Mouse (Mus musculus) hindbrain, embryonic 15.5 days (tissue): ENCODE results near the gene BC035044. TPM values are rescaled to one million over a fixed set of nuclear protein-coding genes. Genes with fewer than 3 reads are reported as not detected.

Experiments used
- ATAC-seq: fragments of 200-750 bp; cut with Nextera tagmentation; 2 replicates; pipeline ENCODE4 v1.8.0; 2017; ENCODE audit warnings: low read depth, moderate number of reproducible peaks, moderate TSS enrichment; ENCODE audit not compliant: low FRiP score
- H3K27ac ChIP-seq: fragments of 300-500 bp; sonication (generic); replicated peaks from 2 replicates; pipeline ENCODE4 v1.5.1; 2015; ENCODE audit warnings: mild to moderate bottlenecking, inconsistent platforms
- H3K27me3 ChIP-seq: fragments of 300-500 bp; sonication (generic); 2 replicates; pipeline ENCODE4 v1.6.1; 2015; ENCODE audit warnings: control low read depth, inconsistent platforms
- H3K36me3 ChIP-seq: fragments of 300-500 bp; sonication (generic); 2 replicates; pipeline ENCODE4 v1.6.1; 2015; ENCODE audit warnings: control low read depth, inconsistent platforms
- H3K4me1 ChIP-seq: fragments of 300-500 bp; sonication (generic); replicated peaks from 2 replicates; pipeline ENCODE4 v1.6.1; 2015; ENCODE audit warnings: control low read depth, inconsistent platforms
- H3K4me2 ChIP-seq: fragments of 300-500 bp; sonication (generic); 2 replicates; pipeline ENCODE4 v1.6.1; 2015; ENCODE audit warnings: moderate library complexity, mild to moderate bottlenecking, inconsistent platforms
- H3K4me3 ChIP-seq: fragments of 300-500 bp; sonication (generic); 2 replicates; pipeline ENCODE4 v1.5.1; 2015; ENCODE audit warnings: mild to moderate bottlenecking, inconsistent platforms
- H3K9ac ChIP-seq: fragments of 300-500 bp; sonication (generic); 2 replicates; pipeline ENCODE4 v1.6.1; 2015; ENCODE audit warnings: inconsistent platforms
- H3K9me3 ChIP-seq: fragments of 300-500 bp; sonication (generic); 2 replicates; pipeline ENCODE4 v1.6.1; 2016; ENCODE audit warnings: control low read depth, inconsistent platforms
- WGBS: fragments of 180-500 bp; shearing (Covaris S2); methylation state at CpG from one replicate; pipeline ENCODE4 v1.1.7; 2015; 5-methylcytosine and 5-hydroxymethylcytosine counted together
- polyA plus RNA-seq: library from polyadenylated mRNA; unstranded; fragments of >200 nt; fragmentation: Nextera tagmentation; extraction: Ambion mirVana; gene quantifications from 2 replicates; pipeline ENCODE4 v1.2.1, GENCODE M21; 2015

Gene BC035044
- polyA plus RNA-seq, 1 experiment from 2014 or later: 0.38 TPM

DNA sequence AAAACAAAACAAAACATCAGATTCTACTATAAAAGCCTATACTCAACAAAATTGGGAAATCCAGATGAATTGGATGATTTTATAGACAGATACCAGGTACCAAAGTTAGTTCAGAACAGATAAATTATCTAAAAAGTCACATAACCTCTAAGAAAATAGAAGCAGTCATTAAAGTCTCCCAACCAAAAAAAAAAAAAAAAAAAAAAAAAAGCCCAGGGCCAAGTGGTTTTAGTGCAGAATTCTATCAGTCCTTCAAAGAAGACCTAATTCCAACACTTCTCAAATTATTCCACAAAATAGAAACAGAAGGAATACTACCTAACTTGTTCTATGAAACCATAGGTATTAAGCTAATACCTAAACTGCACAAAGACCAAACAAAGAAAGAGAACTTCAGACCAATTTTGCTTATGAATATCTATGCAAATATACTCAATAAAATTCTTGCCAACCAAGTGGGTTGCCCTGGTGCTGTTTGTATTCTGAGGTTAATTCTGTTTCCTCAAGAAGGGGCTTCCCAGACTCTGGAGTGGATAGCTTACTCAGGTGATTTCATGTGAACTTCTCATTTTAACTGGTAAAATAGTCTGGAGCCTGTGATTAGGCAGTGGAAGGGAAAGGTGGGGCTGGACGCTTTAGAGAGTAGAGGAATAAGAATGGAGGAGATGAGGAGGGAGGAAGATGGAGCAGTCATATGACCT is 18.9 kb downstream of the BC035044 start:
- 93% methylated on average over 1 of the region's 1 CpGs for WGBS
- Histone ChIP-seq H3K9ac (no peak overlapping the region), H3K9me3 (no peaks in the 10 kb centered on the region), H3K27ac (no peak overlapping the region), H3K27me3 (no peaks in the 10 kb centered on the region), H3K4me2 (no peak overlapping the region), H3K4me3 (no peak overlapping the region), H3K4me1 (no peaks in the 10 kb centered on the region), H3K36me3 (no peaks in the 10 kb centered on the region)
- no peak for ATAC-seq

DNA sequence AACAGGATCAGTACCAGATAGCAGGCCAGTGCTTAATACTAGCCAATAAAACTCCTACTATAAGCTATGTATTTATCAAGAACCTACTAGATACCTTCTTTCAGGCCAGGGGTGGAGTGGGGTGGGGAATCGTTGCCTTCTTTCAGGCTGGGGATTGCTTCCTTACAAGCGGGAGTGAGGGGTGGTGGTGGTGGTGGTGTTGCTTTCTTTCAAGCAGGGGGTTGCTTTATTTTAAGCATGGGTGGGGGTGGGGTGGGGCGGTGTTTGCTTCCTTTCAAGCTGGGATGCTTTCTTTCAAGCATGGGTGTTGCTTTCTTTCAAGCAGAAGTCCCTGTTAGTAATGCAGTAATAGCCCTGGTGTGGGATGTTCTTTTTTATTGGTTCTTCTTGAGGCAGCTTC is 22.1 kb downstream of the BC035044 start:
- H3K27ac ChIP-seq: no peak overlapping the region
- no peaks in the 10 kb centered on the region for H3K9me3 ChIP-seq
- H3K27me3 ChIP-seq: no peaks in the 10 kb centered on the region
- 19% methylated on average over 3 of the region's 3 CpGs for WGBS
- no peak overlapping the region for H3K4me3 ChIP-seq
- no peaks in the 10 kb centered on the region for H3K36me3 ChIP-seq
- H3K4me1 ChIP-seq: no peaks in the 10 kb centered on the region
- no peak for ATAC-seq
- no peak overlapping the region for H3K9ac ChIP-seq
- H3K4me2 ChIP-seq: no peak overlapping the region

DNA sequence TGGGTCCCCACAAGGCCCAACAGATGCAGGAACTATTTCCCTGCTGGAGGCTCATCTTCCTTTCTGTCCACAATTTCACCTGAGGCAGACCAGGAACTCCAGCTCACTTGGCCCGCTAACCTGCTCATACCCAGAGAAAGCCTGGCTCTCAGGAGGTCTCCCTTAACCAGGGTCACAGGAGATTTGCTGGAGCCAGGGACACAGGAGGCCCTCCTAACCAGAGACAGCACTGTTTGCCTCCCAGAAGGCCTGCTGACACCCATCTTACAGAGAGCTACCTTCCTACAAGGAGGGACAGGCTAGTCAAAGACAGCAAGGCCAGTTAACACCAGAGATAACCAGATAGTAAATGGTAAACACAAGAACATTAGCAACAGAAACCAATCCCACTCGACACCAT is 33.0 kb downstream of the BC035044 start:
- no peaks in the 10 kb centered on the region for H3K9me3 ChIP-seq
- no peaks in the 10 kb centered on the region for H3K27me3 ChIP-seq
- 0 out of 2 replicates have a peak, but pooled peaks cover 3% of the 10 kb centered on the region for H3K4me1 ChIP-seq
- no peak overlapping the region for H3K27ac ChIP-seq
- 90% methylated on average over 2 of the region's 2 CpGs for WGBS
- H3K36me3 ChIP-seq: no peaks in the 10 kb centered on the region
- no peak for ATAC-seq
- H3K9ac ChIP-seq: no peak overlapping the region
- no peak overlapping the region for H3K4me3 ChIP-seq
- no peak overlapping the region for H3K4me2 ChIP-seq

DNA sequence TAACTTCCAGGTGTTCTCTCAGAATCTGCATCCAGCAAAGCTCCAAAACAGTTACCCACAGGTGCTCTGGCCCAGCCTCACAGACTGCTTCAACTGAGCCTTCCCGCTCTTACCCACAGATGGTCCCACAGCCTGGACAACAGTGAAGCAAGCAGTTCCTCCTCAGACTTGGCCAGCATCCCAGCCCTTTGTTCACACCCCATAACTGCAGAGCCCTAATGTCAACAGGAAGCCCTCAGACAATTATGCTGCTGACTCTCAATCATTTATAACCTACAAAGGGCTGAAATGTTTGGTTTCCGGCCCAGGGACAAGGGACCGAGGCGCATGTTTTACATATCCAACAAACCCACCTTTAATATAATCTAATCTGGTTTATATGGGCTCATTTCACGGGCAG is 34.7 kb downstream of the BC035044 start:
- WGBS: 55% methylated on average over 5 of the region's 5 CpGs
- peak; percentile 74; the same call in 1 of the 2 replicates for ATAC-seq
- 0 out of 2 replicates have a peak, but pooled peaks cover 3% of the 10 kb centered on the region for H3K4me1 ChIP-seq

DNA sequence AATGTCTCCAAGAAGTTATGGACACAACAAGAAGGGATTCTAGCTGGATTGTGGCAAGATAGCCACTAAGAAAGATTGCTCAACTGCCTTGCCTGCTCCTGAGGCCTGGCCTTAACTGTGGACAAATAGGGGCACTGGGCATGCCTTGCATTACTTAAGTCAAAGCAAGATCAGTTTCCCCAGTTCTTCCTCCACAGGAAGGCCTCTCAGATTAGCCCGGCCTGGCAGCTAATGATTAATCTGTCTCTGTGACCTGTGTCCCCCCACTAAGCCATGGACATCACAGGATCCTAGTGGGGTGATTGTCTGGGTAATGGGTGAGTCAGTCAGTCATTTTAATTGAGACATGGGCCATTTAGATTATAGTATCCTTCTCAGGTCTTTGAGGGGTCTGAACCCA is 35.4 kb downstream of the BC035044 start:
- WGBS: 64% methylated on average over 1 of the region's 1 CpGs
- Histone ChIP-seq H3K27me3 (no peaks in the 10 kb centered on the region), H3K4me1 (0 out of 2 replicates have a peak, but pooled peaks cover 3% of the 10 kb centered on the region), H3K4me2 (no peak overlapping the region), H3K9ac (no peak overlapping the region), H3K27ac (no peak overlapping the region), H3K9me3 (no peaks in the 10 kb centered on the region), H3K4me3 (no peak overlapping the region), H3K36me3 (no peaks in the 10 kb centered on the region)
- no peak for ATAC-seq

More for the DNA sequence above, 34.7 kb downstream of the BC035044 start:
- Histone ChIP-seq H3K9ac (no peak overlapping the region), H3K36me3 (no peaks in the 10 kb centered on the region), H3K27ac (no peak overlapping the region), H3K4me2 (no peak overlapping the region), H3K27me3 (no peaks in the 10 kb centered on the region), H3K4me3 (no peak overlapping the region), H3K9me3 (no peaks in the 10 kb centered on the region)

DNA sequence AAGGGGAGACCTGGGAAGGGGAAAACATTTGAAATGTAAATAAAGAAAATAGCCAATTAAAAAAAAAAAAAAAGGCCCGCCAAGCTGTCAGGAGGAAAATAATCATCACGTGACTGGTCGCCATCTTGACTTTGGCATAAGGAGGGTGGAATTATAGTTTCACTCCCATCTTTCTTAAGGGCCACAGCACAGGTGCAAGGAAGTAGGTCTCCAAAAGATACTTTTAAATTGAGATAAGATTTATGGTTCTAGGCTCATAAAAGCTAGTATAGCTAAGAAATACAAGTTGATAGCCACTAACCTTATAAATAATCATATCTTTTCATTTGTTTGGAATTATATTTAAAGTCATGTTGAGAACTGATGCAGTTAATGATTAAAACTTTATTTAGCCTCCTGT is 36.0 kb downstream of the BC035044 start:
- Histone ChIP-seq H3K27ac (no peak overlapping the region), H3K9me3 (no peaks in the 10 kb centered on the region), H3K27me3 (no peaks in the 10 kb centered on the region), H3K9ac (no peak overlapping the region), H3K4me2 (no peak overlapping the region), H3K4me1 (0 out of 2 replicates have a peak, but pooled peaks cover 3% of the 10 kb centered on the region), H3K36me3 (no peaks in the 10 kb centered on the region), H3K4me3 (no peak overlapping the region)
- WGBS: 97% methylated on average over 3 of the region's 3 CpGs
- ATAC-seq: no peak

DNA sequence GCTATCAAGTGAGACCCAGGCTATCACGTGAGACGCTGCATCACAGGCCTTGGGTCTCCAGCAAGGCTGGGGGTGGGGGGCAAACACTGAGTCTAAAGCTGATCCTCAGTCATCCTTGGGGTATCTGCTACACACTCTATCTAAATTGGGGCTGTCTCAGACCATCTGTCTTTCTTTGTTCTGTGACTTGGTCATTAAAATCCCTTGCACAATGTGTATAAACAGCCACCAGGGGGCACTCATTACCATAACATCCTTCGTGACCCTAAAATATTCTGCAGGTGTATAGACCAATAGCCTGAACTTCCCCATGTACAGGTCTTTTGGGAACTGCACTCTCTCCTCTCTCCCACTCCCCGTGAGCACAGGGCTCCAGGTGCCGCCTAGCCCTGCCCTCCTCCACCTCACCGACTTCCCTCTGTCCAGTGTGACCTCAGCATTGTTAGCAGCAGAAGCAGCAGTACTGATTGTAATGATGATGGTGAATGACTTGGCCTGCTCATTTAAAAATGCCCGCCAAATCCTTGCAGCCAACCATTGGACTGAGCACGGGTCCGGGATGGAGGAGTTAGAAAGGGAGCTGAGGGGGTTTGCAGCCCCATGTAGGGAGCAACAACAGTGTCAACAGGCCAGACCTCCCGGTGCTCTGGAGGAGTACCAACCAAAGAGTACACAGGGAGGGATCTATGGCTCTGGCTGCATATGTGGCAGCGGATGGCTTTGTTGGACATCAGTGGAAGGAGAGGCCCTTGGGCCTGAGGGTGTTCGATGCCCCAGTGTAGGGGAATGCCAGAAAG is 36.7 kb downstream of the BC035044 start:
- Histone ChIP-seq H3K4me2 (peak overlapping the region; percentile 19), H3K4me3 (no peak overlapping the region), H3K9me3 (no peaks in the 10 kb centered on the region), H3K9ac (no peak overlapping the region), H3K36me3 (no peaks in the 10 kb centered on the region), H3K27me3 (no peaks in the 10 kb centered on the region), H3K4me1 (0 out of 2 replicates have a peak, but pooled peaks cover 3% of the 10 kb centered on the region), H3K27ac (no peak overlapping the region)
- ATAC-seq: peak; percentile 82
- WGBS: 45% methylated on average over 12 of the region's 12 CpGs

DNA sequence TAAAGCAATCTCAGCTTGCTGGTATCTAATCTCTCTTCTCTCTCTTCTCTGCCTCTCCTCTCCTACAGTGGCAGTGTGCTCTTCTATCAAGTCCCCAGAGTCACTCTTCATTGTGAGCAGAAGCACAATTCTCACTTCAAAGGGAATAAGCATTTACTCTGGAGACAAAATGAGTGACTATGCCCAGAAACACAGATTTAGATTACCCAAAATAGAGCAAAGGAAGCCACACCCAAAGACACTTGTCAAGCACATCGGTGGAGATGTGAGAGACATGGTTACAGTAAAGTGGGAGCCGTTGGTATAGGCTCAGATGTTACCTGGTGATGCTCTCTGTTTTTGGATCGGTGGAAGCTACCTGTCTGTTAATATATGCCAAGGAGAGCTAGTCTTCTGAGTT is 38.2 kb downstream of the BC035044 start:
- Histone ChIP-seq H3K27me3 (no peaks in the 10 kb centered on the region), H3K9ac (no peak overlapping the region), H3K4me1 (0 out of 2 replicates have a peak, but pooled peaks cover 3% of the 10 kb centered on the region), H3K27ac (no peak overlapping the region), H3K9me3 (no peaks in the 10 kb centered on the region), H3K36me3 (no peaks in the 10 kb centered on the region), H3K4me3 (no peak overlapping the region), H3K4me2 (no peak overlapping the region)
- ATAC-seq: no peak
- WGBS: 93% methylated on average over 3 of the region's 3 CpGs

DNA sequence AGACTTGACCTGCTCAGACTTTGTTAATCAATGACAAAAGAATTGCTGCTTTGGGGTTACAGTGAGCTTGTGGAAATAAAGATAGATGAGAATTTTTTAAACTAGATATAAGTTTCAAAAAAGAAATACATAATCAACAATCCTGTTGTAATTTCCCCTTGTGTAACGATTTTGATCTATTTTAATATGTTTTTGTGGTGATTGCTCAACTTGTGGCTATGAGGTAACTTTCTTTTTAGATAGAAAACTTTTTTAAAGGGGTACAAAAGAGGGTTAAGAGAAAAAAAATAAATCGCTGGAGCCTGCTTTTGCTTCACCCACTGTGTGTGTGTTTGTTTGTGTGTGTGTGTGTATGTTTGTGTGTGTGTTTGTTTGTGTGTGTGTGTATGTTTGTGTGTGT is 39.8 kb downstream of the BC035044 start:
- Histone ChIP-seq H3K9ac (no peak overlapping the region), H3K4me2 (no peak overlapping the region), H3K4me3 (no peak overlapping the region), H3K9me3 (no peaks in the 10 kb centered on the region), H3K27me3 (no peaks in the 10 kb centered on the region), H3K4me1 (0 out of 2 replicates have a peak, but pooled peaks cover 3% of the 10 kb centered on the region), H3K27ac (no peak overlapping the region), H3K36me3 (no peaks in the 10 kb centered on the region)
- no peak for ATAC-seq
- WGBS: 81% methylated on average over 2 of the region's 2 CpGs

DNA sequence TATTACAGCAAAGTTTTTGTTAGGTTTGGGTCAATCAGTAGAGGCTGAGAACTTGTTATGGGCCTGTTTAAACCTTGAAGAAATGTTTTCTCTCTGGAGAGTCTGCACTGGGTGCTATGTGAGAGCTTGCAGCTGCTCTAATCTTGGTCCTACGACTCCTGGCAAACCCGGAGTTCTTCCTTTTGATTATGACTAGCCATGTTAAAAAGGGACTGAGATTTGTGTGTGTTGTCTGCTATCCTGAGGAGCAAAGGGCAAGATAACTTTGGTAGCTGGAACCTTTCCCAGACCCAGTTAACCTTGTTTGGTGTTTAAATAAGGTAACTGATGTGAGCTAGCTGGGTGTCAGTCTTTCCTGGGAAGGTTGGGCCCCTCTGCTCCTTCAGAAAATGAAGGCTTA is 40.3 kb downstream of the BC035044 start:
- H3K9ac ChIP-seq: no peak overlapping the region
- 0 out of 2 replicates have a peak, but pooled peaks cover 3% of the 10 kb centered on the region for H3K4me1 ChIP-seq
- H3K27ac ChIP-seq: no peak overlapping the region
- no peaks in the 10 kb centered on the region for H3K36me3 ChIP-seq
- no peaks in the 10 kb centered on the region for H3K27me3 ChIP-seq
- H3K4me2 ChIP-seq: no peak overlapping the region
- WGBS: 81% methylated on average over 2 of the region's 2 CpGs
- no peaks in the 10 kb centered on the region for H3K9me3 ChIP-seq
- H3K4me3 ChIP-seq: no peak overlapping the region
- ATAC-seq: no peak

DNA sequence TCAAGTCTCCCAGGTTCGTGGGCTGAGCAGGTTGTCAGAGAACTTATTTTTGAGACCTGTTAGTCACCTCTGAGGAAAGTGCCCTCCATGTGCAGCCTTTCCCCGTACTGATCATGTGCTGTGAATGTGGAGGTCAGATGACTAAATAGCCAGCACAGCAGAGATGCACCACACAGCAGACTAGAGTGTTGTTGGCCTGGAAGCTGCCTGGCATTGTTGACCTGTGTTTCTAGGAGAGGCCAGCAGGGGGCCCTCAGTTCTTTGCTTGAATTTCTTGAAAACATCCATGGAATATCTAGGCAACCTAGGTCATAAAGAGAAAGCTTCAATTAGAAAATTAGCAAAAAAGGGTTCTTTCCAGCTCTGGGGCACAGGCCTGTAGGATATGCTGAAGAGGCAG is 41.0 kb downstream of the BC035044 start:
- no peaks in the 10 kb centered on the region for H3K9me3 ChIP-seq
- no peak overlapping the region for H3K4me3 ChIP-seq
- 49% methylated on average over 2 of the region's 2 CpGs for WGBS
- H3K27ac ChIP-seq: no peak overlapping the region
- H3K9ac ChIP-seq: no peak overlapping the region
- no peaks in the 10 kb centered on the region for H3K27me3 ChIP-seq
- ATAC-seq: no peak
- 0 out of 2 replicates have a peak, but pooled peaks cover 3% of the 10 kb centered on the region for H3K4me1 ChIP-seq
- H3K36me3 ChIP-seq: no peaks in the 10 kb centered on the region
- no peak overlapping the region for H3K4me2 ChIP-seq

DNA sequence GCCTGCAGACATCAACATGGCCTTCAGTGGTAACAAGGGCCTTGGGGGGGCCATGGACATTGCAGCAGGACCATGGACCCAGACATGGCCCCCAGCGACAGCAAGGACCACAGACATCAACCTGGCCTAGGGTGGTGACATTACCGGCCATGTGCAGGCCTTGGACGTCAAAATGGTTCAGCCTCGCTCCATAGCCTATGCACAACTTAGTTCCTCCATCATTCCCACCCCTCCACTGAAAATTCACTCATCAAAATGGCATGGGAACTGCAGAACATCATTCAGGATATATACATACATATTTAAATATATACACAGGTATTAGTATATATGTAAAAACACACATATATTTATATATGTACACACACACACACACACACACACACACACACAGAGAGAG is 43.5 kb downstream of the BC035044 start:
- Histone ChIP-seq H3K36me3 (no peaks in the 10 kb centered on the region), H3K9me3 (no peaks in the 10 kb centered on the region), H3K4me2 (no peak overlapping the region), H3K9ac (no peak overlapping the region), H3K4me3 (no peak overlapping the region), H3K4me1 (peaks cover 9% of the 10 kb centered on the region), H3K27me3 (no peaks in the 10 kb centered on the region), H3K27ac (no peak overlapping the region)
- WGBS: 98% methylated on average over 4 of the region's 4 CpGs
- no peak for ATAC-seq
